Mouse (Mus musculus) testis, adult 2 months (tissue): ENCODE results near the gene Cep131. TPM values are rescaled to one million over a fixed set of nuclear protein-coding genes. Genes with fewer than 3 reads are reported as not detected.

Experiments used
- H3K27ac ChIP-seq: fragments of 200-500 bp; 2 replicates; pipeline ENCODE4 v1.5.1; 2012; ENCODE audit warnings: low read depth, low read length; ENCODE audit not compliant: control insufficient read depth, insufficient read depth
- H3K27me3 ChIP-seq: fragments of 200-500 bp; 2 replicates; pipeline ENCODE4 v1.6.1; 2012; ENCODE audit warnings: mild to moderate bottlenecking, low read length, moderate library complexity; ENCODE audit not compliant: control insufficient read depth, insufficient read depth
- H3K36me3 ChIP-seq: fragments of 200-500 bp; 2 replicates; pipeline ENCODE4 v1.6.1; 2012; ENCODE audit warnings: mild to moderate bottlenecking, low read length; ENCODE audit not compliant: control insufficient read depth, insufficient read depth
- H3K4me1 ChIP-seq: fragments of 200-500 bp; 2 replicates; pipeline ENCODE4 v1.6.1; 2012; ENCODE audit warnings: low read length; ENCODE audit not compliant: control insufficient read depth, insufficient read depth
- H3K4me3 ChIP-seq: fragments of 200-500 bp; 2 replicates; pipeline ENCODE4 v1.5.1; 2012; ENCODE audit warnings: low read depth, mild to moderate bottlenecking, low read length, moderate library complexity, mixed read lengths; ENCODE audit not compliant: control insufficient read depth
- CTCF ChIP-seq: fragments of 200-500 bp; IDR thresholded peaks from 2 replicates; pipeline ENCODE4 v1.5.1; 2012; ENCODE audit warnings: low read depth, mild to moderate bottlenecking, inconsistent platforms, low read length, moderate library complexity; ENCODE audit not compliant: control insufficient read depth, insufficient read depth, insufficient replicate concordance
- POLR2A ChIP-seq: fragments of 200-500 bp; IDR thresholded peaks from 2 replicates; pipeline ENCODE4 v1.6.1; 2012; ENCODE audit warnings: low read depth, mild to moderate bottlenecking, inconsistent platforms, low read length, moderate library complexity; ENCODE audit not compliant: control insufficient read depth
- polyA plus RNA-seq: library from polyadenylated mRNA; depleted of rRNA; stranded (reverse); fragments of >200 nt; gene quantifications from 2 replicates; pipeline ENCODE4 v1.2.3, GENCODE M21; 2012; rRNA removed

Cep131 gene
- polyA plus RNA-seq, 1 experiment: 41.3 TPM

DNA sequence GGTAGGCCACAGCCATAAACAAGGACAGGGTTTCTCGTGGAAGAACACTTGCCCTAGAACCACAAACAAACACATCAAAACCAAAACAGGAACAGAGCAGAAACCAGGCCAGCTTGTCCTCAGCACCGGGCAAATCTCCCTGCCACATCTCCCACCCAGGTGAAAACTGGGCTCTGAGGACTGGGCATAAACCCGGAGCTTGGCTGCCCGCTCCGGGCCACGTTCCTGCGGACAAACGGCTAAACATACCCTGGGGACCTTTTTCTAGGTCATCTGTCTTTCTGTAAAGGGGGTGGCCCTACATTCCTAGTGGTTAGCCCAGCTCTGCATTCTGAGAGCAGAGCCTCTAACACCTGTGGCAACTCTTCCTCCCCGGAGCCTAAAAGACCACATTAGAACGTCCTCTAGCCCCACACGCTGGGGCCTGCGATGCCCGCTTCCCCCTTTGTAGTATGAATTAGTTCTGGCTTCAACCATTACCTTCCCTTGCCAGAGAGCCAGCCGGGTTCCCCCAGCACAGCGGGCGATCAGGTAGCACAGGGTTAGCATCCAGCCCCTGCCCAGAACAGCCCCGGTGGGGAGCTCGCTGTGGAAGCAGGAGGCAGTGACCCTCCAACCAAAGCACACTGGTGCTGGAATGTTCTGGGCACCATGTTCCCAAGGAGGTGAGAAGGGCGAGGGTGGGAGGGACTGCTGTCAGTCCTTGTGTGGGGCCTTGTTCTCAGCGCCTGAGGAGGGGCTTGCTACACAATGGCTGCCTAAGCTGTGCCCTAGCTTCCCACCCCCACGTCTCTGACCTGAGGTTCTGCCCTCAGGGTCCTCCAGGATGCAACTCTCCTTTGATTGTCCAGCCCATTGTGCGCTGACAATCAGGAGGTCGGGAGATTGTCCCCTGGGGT, 66.8 kb downstream of the Cep131 start:
- no peaks in the 10 kb centered on the region for H3K36me3 ChIP-seq
- no peak overlapping the region for H3K4me3 ChIP-seq
- TF ChIP-seq CTCF (no peak), POLR2A (no peak)
- no peak overlapping the region for H3K27ac ChIP-seq
- no peaks in the 10 kb centered on the region for H3K4me1 ChIP-seq
- H3K27me3 ChIP-seq: no peaks in the 10 kb centered on the region

DNA sequence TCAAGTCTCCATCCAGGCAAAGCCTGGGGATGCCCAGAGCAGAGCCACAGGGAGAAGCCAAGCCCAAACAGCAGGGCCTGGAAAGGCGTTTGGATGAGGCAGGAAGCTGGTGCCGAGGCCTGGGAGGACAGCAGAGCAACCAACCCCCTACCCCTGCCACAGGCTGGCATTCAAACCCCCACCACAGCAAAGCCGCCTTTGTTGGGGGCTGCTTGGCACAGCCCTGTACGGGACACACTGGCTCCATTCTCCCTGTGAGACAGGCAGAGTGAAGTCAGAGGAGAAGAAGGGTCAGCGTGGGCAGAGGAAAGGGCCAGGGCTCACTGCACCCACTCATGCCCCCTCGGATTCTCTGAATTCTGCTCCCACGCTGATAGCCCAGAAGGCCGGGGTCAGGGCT, 69.6 kb downstream of the Cep131 start:
- H3K4me3 ChIP-seq: no peak overlapping the region
- TF ChIP-seq POLR2A (no peak), CTCF (no peak)
- H3K27ac ChIP-seq: no peak overlapping the region
- no peaks in the 10 kb centered on the region; the same call in 1 of the 2 replicates for H3K4me1 ChIP-seq
- no peaks in the 10 kb centered on the region for H3K36me3 ChIP-seq
- H3K27me3 ChIP-seq: no peaks in the 10 kb centered on the region

DNA sequence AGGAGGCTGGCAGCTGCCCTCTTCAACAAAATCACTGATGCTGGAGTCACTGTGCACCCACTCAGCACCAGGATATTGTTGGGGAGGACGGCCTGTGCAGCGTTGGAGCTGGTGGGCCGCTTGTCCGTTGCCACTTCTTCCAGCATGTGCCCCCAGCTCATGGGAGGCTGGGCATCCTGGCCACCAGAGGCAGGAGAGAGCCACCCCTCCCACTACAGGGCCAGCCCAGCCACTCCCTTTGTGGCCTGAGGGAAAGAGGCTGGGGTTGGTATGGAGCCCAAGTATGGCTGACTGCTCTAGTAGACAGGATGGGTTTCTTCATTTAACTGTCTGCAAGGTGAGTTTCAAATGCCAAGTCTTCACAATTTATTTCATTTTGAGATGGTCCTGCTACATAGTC, 71.9 kb downstream of the Cep131 start:
- TF ChIP-seq POLR2A (no peak), CTCF (no peak)
- Histone ChIP-seq H3K4me3 (no peak overlapping the region), H3K36me3 (no peaks in the 10 kb centered on the region), H3K27ac (no peak overlapping the region), H3K27me3 (no peaks in the 10 kb centered on the region), H3K4me1 (peaks cover 2% of the 10 kb centered on the region; the same call in 1 of the 2 replicates)

Other genes starting within 250 kb of the Cep131 start
- gene Chmp6, start 173.4 kb downstream of the Cep131 start, polyA plus RNA-seq: 47.8 and 53.8 TPM in 2 replicates
- gene Baiap2, start 144.1 kb downstream of the Cep131 start, polyA plus RNA-seq: 151 and 183 TPM in 2 replicates
- gene Aatk, start 39.7 kb downstream of the Cep131 start, polyA plus RNA-seq: 0.84 and 1.1 TPM in 2 replicates
- 19.2 and 19.9 TPM in 2 replicates for gene Tepsin, start 11.9 kb upstream of the Cep131 start, polyA plus RNA-seq
- 47.0 and 59.4 TPM in 2 replicates for gene Ndufaf8, start 12.1 kb upstream of the Cep131 start, polyA plus RNA-seq
- 76.3 and 90.4 TPM in 2 replicates for gene Slc38a10, start 64.5 kb upstream of the Cep131 start, polyA plus RNA-seq
- gene Bahcc1, start 146.1 kb upstream of the Cep131 start, polyA plus RNA-seq: 2.3 and 2.9 TPM in 2 replicates